Mouse (Mus musculus): Measurements from ENCODE around the gene Pnp. TPM values are rescaled to one million over a fixed set of nuclear protein-coding genes. Genes with fewer than 3 reads are reported as not detected.
"Not testable (repeated sequence)": the region's sequence is repeated elsewhere in the genome, so short reads cannot be mapped to it uniquely, and the experiment has no call there.

The Pnp gene
- polyA plus RNA-seq, 2 experiments, result 42.1 to 52.6 TPM

DNA sequence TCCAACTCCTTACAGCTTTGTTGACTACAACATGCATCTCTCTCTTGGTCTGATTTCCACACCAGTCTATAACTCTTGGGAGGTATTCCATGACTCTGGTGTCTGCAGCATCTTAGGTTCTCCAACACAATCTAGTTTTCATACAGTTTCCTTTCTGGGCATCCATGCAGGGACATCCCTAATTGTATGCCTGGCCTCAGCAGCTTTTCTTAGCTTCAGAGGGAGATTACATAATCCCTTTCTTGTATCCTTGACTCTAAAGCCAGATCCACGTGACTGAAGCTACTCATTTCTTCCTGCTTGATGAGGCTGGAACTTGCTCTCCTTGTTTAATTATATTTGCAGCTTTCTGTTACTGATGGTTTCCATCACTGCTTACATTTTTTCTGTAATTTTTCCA, 5.8 kb downstream of the Pnp start:
- Histone ChIP-seq H3K4me3 (replicated peaks; ENCODE audit: low read length) (no peak overlapping the region), H3K4me1 (ENCODE audit: control insufficient read depth, insufficient read depth, low read length) (no peaks in the 10 kb centered on the region), H3K9me3 (ENCODE audit: control insufficient read depth, low read length) (no peaks in the 10 kb centered on the region), H3K9ac (ENCODE audit: low read depth, low read length, severe bottlenecking) (no peak overlapping the region), H3K36me3 (ENCODE audit: control insufficient read depth, insufficient read depth, low read length) (no peaks in the 10 kb centered on the region), H3K4me2 (replicated peaks; ENCODE audit: low read depth, low read length, severe bottlenecking) (no peak overlapping the region), H3K27ac (replicated peaks; ENCODE audit: low read depth, low read length) (no peak overlapping the region), H3K27me3 (ENCODE audit: control insufficient read depth, insufficient read depth, low read length) (no peaks in the 10 kb centered on the region)
- WGBS, result 68% methylated on average over 1 of the region's 1 CpGs
- ATAC-seq (ENCODE audit: low FRiP score, low read depth) (no peak), DNase-seq (ENCODE audit: low spot score) (no peak)
- TF ChIP-seq POLR2A (IDR thresholded peaks at IDR 0.05; ENCODE audit: borderline replicate concordance, extremely low read depth, insufficient read depth, insufficient read length), result no peak

DNA sequence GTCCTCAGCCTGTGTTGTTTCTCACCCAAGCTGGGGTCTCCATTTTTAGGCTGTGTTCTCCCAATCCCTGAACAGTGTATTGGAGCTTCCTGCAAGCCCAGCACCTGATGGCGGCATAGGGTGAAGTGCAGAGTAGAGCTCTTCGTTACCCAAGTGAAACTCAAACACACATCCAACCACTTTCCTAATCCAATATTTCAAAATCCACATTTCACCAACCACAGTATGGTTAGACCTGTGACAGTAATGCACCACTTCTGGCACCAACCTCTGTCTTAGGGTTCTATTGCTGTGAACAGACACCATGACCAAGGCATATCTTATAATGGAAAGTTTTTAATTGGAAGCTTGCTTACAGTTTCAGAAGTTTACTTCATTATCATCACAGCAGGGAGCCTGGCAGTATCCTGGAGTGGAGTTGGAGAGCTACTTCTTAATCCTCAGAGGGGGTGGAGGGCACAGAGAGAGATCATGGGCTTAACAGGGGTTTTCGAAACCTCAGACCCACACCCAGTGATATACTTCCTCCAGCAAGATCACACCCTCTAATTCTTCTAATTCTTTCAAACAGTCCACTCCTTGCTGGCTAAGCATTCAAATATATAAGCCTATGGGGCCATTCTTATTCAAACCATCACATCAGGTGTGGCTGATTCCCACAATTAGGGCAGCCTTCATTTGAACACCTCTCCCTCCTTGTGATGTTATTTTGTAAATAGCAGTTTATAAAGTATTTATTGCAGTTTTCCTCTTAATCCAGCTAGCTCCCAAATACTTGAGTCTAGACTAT, 7.4 kb downstream of the Pnp start:
- Histone ChIP-seq H3K9ac (ENCODE audit: low read depth, low read length, severe bottlenecking) (no peak overlapping the region), H3K4me2 (replicated peaks; ENCODE audit: low read depth, low read length, severe bottlenecking) (no peak overlapping the region), H3K27ac (replicated peaks; ENCODE audit: low read depth, low read length) (no peak overlapping the region), H3K4me1 (ENCODE audit: control insufficient read depth, insufficient read depth, low read length) (no peaks in the 10 kb centered on the region), H3K27me3 (ENCODE audit: control insufficient read depth, insufficient read depth, low read length) (no peaks in the 10 kb centered on the region), H3K9me3 (ENCODE audit: control insufficient read depth, low read length) (no peaks in the 10 kb centered on the region), H3K4me3 (replicated peaks; ENCODE audit: low read length) (no peak overlapping the region), H3K36me3 (ENCODE audit: control insufficient read depth, insufficient read depth, low read length) (no peaks in the 10 kb centered on the region)
- 81% methylated on average over 3 of the region's 3 CpGs for WGBS
- DNase-seq (ENCODE audit: low spot score) (no peak), ATAC-seq (ENCODE audit: low FRiP score, low read depth) (no peak)
- TF ChIP-seq POLR2A (IDR thresholded peaks at IDR 0.05; ENCODE audit: borderline replicate concordance, extremely low read depth, insufficient read depth, insufficient read length), result no peak

DNA sequence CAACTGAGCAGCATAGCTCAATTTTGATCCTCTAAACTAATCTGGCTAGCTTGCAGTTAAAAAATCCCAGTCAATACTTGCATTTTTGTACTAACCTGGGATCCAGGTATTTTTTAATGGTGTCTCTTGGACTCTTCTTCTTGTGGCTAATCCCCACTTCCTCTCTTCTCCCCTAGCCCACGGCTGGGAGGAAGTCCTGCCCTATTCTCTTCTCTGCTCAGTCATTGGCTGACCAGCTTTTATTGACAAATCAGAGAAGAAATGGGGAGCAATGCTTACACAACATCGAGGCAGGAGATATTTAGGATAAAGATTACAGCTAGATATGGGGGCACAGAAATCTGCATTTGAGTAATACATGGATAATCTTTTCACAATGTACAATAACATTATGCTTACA, 8.1 kb downstream of the Pnp start:
- no peaks in the 10 kb centered on the region for H3K4me1 ChIP-seq (ENCODE audit: control insufficient read depth, insufficient read depth, low read length)
- no peak for TF ChIP-seq POLR2A (IDR thresholded peaks at IDR 0.05; ENCODE audit: borderline replicate concordance, extremely low read depth, insufficient read depth, insufficient read length)
- no peaks in the 10 kb centered on the region for H3K9me3 ChIP-seq (ENCODE audit: control insufficient read depth, low read length)
- H3K27me3 ChIP-seq (ENCODE audit: control insufficient read depth, insufficient read depth, low read length), result no peaks in the 10 kb centered on the region
- ATAC-seq (ENCODE audit: low FRiP score, low read depth) (no peak), DNase-seq (ENCODE audit: low spot score) (no peak)
- no peak overlapping the region for H3K27ac ChIP-seq (replicated peaks; ENCODE audit: low read depth, low read length)
- 41% methylated on average over 2 of the region's 2 CpGs for WGBS
- no peaks in the 10 kb centered on the region for H3K36me3 ChIP-seq (ENCODE audit: control insufficient read depth, insufficient read depth, low read length)
- H3K4me3 ChIP-seq (replicated peaks; ENCODE audit: low read length), result no peak overlapping the region
- no peak overlapping the region for H3K9ac ChIP-seq (ENCODE audit: low read depth, low read length, severe bottlenecking)
- no peak overlapping the region for H3K4me2 ChIP-seq (replicated peaks; ENCODE audit: low read depth, low read length, severe bottlenecking)

DNA sequence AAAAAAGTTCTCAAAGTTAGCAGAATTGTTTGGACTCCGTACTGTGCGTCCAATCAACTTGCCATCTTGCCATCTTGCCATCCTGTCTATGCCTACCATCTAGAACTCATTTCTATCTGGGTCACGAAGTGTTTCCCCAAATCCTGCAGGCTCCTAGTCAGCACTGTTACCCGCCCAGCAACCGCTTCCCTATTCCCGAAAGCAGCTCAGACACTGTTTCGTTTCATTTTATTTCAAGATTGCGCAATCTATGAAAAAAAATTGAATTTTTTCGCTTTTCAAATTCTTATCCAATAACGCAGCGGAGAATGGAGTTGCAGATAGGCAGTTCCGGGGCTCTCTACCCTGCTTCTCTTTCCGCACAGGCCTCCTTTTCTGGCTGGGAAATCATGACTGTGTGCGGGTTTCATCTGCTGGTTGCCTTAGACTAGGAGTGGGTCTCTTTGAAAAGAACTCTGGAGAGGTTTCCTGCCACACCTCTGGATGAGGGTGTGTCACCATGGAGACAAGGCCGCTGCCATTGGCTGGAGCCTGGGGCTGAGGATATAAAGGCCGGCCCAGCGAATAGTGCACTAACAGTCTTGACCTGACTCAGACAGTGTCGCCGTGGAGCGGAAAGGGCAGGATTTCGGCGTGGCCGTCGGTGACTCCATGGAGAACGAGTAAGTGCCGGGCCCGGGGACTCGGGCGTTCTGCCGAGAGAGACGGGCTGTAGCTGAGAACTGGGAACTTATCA, 13.2 kb downstream of the Pnp start, which contains the start of gene Gm49342:
Gene Gm49342, plus strand, starts transcription at position 586 of the 736 bp plus-strand sequence.
- Histone ChIP-seq H3K27ac (replicated peaks; ENCODE audit: low read depth, low read length) (peak within 1 kb of the TSS; percentile 83), H3K27me3 (ENCODE audit: control insufficient read depth, insufficient read depth, low read length) (no peaks in the 10 kb centered on the region), H3K9me3 (ENCODE audit: control insufficient read depth, low read length) (no peaks in the 10 kb centered on the region), H3K36me3 (ENCODE audit: control insufficient read depth, insufficient read depth, low read length) (no peaks in the 10 kb centered on the region), H3K4me2 (replicated peaks; ENCODE audit: low read depth, low read length, severe bottlenecking) (peak within 1 kb of the TSS; percentile 57), H3K9ac (ENCODE audit: low read depth, low read length, severe bottlenecking) (peak within 1 kb of the TSS; percentile 58), H3K4me1 (ENCODE audit: control insufficient read depth, insufficient read depth, low read length) (no peaks in the 10 kb centered on the region), H3K4me3 (replicated peaks; ENCODE audit: low read length) (peak within 1 kb of the TSS; percentile 47)
- WGBS, result 17% methylated on average over 31 of the region's 31 CpGs
- ATAC-seq (ENCODE audit: low FRiP score, low read depth), result peak; percentile 99
- peak; percentile 67; the same call in 1 of the 2 replicates for TF ChIP-seq POLR2A (IDR thresholded peaks at IDR 0.05; ENCODE audit: borderline replicate concordance, extremely low read depth, insufficient read depth, insufficient read length)
- peak; percentile 96 for DNase-seq (ENCODE audit: low spot score)

DNA sequence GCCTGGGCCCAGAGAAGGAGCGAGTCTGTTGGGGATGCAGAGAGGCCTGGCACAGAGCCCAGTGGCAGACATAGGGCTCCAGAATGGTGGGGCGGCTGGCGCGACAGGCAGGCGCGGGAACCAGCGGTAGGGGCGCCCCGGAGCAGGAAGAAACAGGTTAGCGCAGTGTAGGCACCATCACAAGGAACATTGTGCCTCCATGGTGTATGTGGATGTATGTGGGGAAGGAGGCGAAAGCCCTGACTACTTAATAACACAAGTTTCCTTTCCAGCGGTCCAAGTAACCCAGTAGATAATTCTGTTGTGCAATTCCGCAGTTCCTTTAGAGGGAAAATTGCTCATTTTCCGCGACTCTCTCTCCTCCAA, 13.8 kb downstream of the Pnp start:
- Histone ChIP-seq H3K9ac (ENCODE audit: low read depth, low read length, severe bottlenecking) (peak overlapping the region; percentile 58), H3K4me2 (replicated peaks; ENCODE audit: low read depth, low read length, severe bottlenecking) (peak overlapping the region; percentile 57), H3K27ac (replicated peaks; ENCODE audit: low read depth, low read length) (peak overlapping the region; percentile 83), H3K4me3 (replicated peaks; ENCODE audit: low read length) (peak overlapping the region; percentile 47)
- H3K9me3 ChIP-seq (ENCODE audit: control insufficient read depth, low read length); H3K27me3 ChIP-seq (ENCODE audit: control insufficient read depth, insufficient read depth, low read length); H3K4me1 ChIP-seq (ENCODE audit: control insufficient read depth, insufficient read depth, low read length); H3K36me3 ChIP-seq (ENCODE audit: control insufficient read depth, insufficient read depth, low read length): not testable (repeated sequence)
- DNase-seq (ENCODE audit: low spot score) (peak; percentile 33), ATAC-seq (ENCODE audit: low FRiP score, low read depth) (peak; percentile 93)
- under 1% methylated on average over 14 of the region's 15 CpGs for WGBS
- TF ChIP-seq POLR2A (IDR thresholded peaks at IDR 0.05; ENCODE audit: borderline replicate concordance, extremely low read depth, insufficient read depth, insufficient read length), result 0 out of 2 replicates have a peak, but pooled peaks have one; percentile 0

DNA sequence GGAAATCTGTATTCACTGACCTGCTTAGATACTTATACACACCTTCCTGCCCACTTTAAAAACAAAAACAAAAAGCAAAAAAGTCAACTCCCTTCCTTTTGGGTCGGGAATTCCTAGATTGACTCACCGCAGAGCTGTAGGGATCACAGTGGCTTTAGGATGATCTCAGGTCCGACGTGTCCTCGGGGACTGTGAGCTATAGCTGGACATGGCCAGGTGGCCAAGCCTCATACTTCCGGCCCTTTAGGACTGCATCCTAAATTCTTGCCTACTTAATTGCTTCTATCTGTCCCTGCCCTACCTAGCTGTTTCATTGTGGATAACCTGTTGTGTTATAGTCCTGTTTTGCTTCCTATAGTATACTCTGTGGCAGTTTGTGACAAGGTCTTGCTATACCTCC, 14.2 kb downstream of the Pnp start:
- Histone ChIP-seq H3K4me2 (replicated peaks; ENCODE audit: low read depth, low read length, severe bottlenecking) (peak overlapping the region; percentile 57), H3K4me3 (replicated peaks; ENCODE audit: low read length) (peak overlapping the region; percentile 47), H3K9ac (ENCODE audit: low read depth, low read length, severe bottlenecking) (peak overlapping the region; percentile 58), H3K27ac (replicated peaks; ENCODE audit: low read depth, low read length) (peak overlapping the region; percentile 83)
- 8% methylated on average over 6 of the region's 6 CpGs for WGBS
- not testable (repeated sequence) for H3K4me1 ChIP-seq (ENCODE audit: control insufficient read depth, insufficient read depth, low read length); H3K27me3 ChIP-seq (ENCODE audit: control insufficient read depth, insufficient read depth, low read length); ATAC-seq (ENCODE audit: low FRiP score, low read depth); H3K9me3 ChIP-seq (ENCODE audit: control insufficient read depth, low read length); H3K36me3 ChIP-seq (ENCODE audit: control insufficient read depth, insufficient read depth, low read length); DNase-seq (ENCODE audit: low spot score)

DNA sequence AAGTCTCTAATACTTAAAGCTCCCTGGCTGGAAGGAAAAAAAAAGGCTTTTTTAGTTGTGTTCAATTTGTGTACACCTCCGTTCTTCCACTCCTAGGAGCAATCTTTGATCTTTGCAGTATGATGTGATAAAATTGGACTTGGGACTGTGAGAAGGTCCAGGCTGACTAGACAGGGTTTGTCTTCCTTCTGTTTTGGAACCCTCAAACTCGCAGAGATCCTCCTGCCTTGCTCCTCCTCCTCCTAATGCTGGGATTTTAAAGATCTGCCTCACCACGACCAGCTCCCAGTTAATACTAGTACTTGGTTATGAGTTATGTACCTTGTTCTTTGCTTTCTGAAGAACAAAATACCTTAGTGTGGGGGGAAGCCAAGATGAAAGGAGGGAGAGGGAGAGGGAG, 14.6 kb downstream of the Pnp start:
- WGBS, result 11% methylated on average over 3 of the region's 3 CpGs
- not testable (repeated sequence) for ATAC-seq (ENCODE audit: low FRiP score, low read depth); H3K9ac ChIP-seq (ENCODE audit: low read depth, low read length, severe bottlenecking); H3K9me3 ChIP-seq (ENCODE audit: control insufficient read depth, low read length); H3K4me1 ChIP-seq (ENCODE audit: control insufficient read depth, insufficient read depth, low read length); H3K27ac ChIP-seq (replicated peaks; ENCODE audit: low read depth, low read length); H3K27me3 ChIP-seq (ENCODE audit: control insufficient read depth, insufficient read depth, low read length); DNase-seq (ENCODE audit: low spot score); H3K36me3 ChIP-seq (ENCODE audit: control insufficient read depth, insufficient read depth, low read length)
- peak overlapping the region; percentile 57 for H3K4me2 ChIP-seq (replicated peaks; ENCODE audit: low read depth, low read length, severe bottlenecking)
- H3K4me3 ChIP-seq (replicated peaks; ENCODE audit: low read length), result peak overlapping the region; percentile 47
